Mouse (Mus musculus): ENCODE data around the gene Snx17. TPM values are rescaled to one million over a fixed set of nuclear protein-coding genes. Genes with fewer than 3 reads are reported as not detected.
A peak's percentile ranks its signal among the peaks of the same experiment; 100 is the strongest.
"Not testable (repeated sequence)": the region's sequence is repeated elsewhere in the genome, so short reads cannot be mapped to it uniquely, and the experiment has no call there.

Snx17 gene
- polyA plus RNA-seq, 1 experiment from 2014 or later, result 139 TPM

DNA sequence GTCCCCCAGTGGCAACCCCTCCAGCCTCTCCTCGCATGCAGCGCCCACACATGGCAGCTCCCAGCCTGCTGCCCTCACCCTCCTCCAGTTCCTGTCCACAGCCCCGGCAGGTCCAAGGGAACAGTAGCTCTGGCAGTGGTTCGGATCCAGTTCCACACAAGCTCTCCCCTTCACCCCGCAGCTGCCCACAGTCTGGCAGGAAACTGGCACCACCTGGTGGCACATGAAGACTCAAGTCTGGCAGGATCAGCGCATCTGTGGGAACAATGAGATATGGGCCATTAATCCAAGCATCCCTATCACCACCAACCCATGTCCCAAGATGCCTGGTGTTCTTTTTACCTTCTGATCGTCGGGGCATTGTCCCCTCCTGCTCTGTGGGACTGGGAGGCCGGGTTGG is 6.9 kb downstream of the Snx17 start:
- Histone ChIP-seq H3K4me3 (peak overlapping the region; percentile 84; the same call in 1 of the 2 replicates), H3K4me1 (peaks cover 27% of the 10 kb centered on the region), H3K36me3 (peaks cover 87% of the 10 kb centered on the region), H3K27me3 (ENCODE audit: low read depth, poor library complexity, severe bottlenecking) (no peaks in the 10 kb centered on the region), H3K9me3 (replicated peaks) (peaks cover 6% of the 10 kb centered on the region), H3K27ac (replicated peaks) (no peak overlapping the region)
- DNase-seq (ENCODE audit: low spot score), result no peak
- 90% methylated on average over 9 of the region's 9 CpGs for WGBS

DNA sequence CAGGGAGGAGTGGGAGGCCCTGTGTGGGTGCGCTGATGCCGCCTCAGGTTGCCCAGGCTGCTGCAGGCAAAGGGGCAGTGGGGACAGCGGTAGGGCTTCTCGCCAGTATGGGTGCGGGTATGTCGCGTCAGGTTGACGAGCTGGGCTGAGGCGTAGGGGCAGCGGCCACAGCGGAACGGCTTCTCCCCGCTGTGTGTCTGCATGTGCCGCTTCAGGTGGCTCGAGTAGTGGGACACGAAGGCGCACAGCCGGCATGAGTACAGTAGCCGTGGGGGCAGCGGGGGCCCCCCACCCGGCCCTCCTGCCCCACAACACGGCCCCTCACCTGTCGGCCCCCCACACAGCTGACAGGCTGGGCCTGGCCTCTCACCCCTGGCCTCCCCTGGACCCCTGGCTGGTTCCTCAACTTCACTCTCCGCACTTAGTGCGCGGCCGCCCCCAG is 7.3 kb downstream of the Snx17 start:
- DNase-seq (ENCODE audit: low spot score), result no peak
- peak overlapping the region; percentile 84 for H3K4me3 ChIP-seq
- peaks cover 87% of the 10 kb centered on the region for H3K36me3 ChIP-seq

DNA sequence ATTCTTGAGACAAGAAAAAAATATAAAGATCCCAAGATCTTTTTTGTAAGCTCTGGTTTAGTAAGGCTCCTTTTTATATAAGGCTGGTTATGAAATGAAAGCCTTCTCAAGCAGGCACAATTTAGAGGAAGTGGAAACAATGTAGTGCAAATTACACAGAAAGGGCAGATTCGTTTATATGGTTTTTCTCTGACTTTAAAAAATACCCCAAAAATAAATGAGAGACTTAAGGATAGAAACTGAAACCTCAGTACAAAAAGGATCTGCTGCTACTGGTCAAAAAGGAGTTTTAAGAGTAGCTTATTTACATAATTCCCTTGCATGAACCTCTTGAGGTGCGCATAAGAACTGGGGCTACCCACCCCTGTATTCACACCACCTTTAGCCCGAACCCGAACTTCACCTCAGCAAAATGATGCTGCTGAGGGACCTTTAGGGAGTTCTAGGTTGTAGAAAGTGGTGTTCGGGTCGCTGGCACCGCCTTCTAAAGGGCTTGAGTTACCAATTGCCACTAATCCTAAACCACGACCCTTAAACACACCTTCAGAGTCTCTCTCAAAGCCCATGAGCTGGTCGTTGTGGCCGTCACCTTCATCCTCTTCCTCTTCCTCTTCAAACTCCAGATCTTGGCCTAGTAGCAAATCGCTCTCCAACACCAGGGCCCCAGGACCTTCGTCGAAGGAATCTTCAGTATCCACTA is 8.2 kb downstream of the Snx17 start:
- Histone ChIP-seq H3K36me3 (peaks cover 87% of the 10 kb centered on the region), H3K9me3 (replicated peaks) (peaks cover 6% of the 10 kb centered on the region), H3K4me1 (peaks cover 27% of the 10 kb centered on the region), H3K4me3 (peak overlapping the region; percentile 84), H3K27ac (replicated peaks) (peak overlapping the region; percentile 96), H3K27me3 (ENCODE audit: low read depth, poor library complexity, severe bottlenecking) (no peaks in the 10 kb centered on the region)
- WGBS, result 24% methylated on average over 13 of the region's 13 CpGs
- no peak for DNase-seq (ENCODE audit: low spot score)

More for the DNA sequence above, 7.3 kb downstream of the Snx17 start:
- H3K4me1 ChIP-seq, result peaks cover 27% of the 10 kb centered on the region
- 90% methylated on average over 27 of the region's 27 CpGs for WGBS
- H3K27me3 ChIP-seq (ENCODE audit: low read depth, poor library complexity, severe bottlenecking), result no peaks in the 10 kb centered on the region
- peaks cover 6% of the 10 kb centered on the region for H3K9me3 ChIP-seq (replicated peaks)
- H3K27ac ChIP-seq (replicated peaks), result no peak overlapping the region

DNA sequence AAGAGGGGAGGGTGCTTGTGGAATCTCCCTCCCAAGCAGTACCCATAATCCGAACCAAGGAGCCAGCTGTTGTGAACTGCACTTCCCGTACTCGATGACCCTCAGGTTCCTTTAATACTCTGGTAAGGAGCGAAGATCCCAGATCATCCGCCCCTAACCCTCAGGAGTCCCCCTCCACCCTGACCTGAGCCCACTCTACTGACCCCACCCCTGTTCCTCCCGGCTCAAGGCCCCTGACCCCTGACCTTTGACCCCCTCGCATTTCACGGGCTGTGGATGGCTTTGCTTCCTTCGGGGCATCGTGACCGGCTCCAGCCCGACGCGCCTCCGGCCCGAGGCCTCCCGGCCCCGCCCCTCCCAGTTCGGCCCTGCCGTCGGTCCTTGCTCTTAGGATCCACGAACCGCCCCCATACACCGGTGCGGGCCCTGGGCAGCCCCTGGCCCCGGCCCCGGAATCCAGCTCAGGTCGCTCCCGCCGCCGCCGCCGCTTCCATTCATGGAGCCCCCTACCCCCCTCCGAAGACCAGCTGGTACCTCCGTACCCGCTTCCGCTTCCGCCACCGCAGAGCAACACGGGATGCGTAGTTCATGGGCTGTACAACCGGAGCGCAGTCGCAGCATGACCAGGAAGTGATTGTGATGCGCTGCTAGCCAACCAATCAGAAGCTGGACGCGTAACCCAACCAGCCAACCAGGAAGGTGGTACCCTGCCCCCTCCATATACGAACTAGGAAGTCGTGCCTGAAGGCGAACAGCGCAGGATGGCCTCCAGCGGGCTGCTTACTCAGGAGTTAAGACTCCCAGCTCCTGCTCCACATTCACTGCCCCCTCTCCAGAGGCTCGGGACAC is 8.9 kb downstream of the Snx17 start, which contains the start of gene Zfp513:
Zfp513 (minus strand) TSS at position 562 of the 849 bp plus-strand sequence.
- WGBS, result under 1% methylated on average over 53 of the region's 53 CpGs
- peak; percentile 97 for DNase-seq (ENCODE audit: low spot score)
- no peaks in the 10 kb centered on the region for H3K27me3 ChIP-seq (ENCODE audit: low read depth, poor library complexity, severe bottlenecking)
- H3K9me3 ChIP-seq (replicated peaks), result peaks cover 6% of the 10 kb centered on the region
- H3K36me3 ChIP-seq, result peaks cover 86% of the 10 kb centered on the region
- peak within 1 kb of the TSS; percentile 84 for H3K4me3 ChIP-seq
- peak within 1 kb of the TSS; percentile 96 for H3K27ac ChIP-seq (replicated peaks)
- peaks cover 27% of the 10 kb centered on the region for H3K4me1 ChIP-seq

DNA sequence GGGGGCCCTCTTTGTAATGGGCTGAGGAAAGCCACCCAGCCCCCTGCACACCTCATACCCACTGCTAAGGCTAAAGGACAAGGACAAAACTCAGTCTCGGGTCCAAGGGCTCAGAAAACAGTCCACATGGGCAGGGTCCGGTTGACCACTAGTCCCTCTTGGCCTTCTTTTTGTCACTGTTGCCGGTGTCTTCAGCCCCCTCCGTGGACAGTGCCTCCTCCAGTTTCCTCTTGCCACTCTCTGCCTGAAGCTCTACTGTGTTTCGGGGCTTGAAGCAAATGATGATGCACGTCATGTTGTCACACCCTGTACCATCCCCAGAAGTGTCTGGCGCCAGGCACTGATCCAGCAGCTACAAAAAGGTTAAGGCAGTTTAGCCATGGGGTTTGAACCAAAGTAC is 9.9 kb downstream of the Snx17 start:
- Histone ChIP-seq H3K4me1 (peaks cover 27% of the 10 kb centered on the region), H3K27me3 (ENCODE audit: low read depth, poor library complexity, severe bottlenecking) (no peaks in the 10 kb centered on the region), H3K27ac (replicated peaks) (peak overlapping the region; percentile 96), H3K4me3 (peak overlapping the region; percentile 84), H3K36me3 (peaks cover 86% of the 10 kb centered on the region), H3K9me3 (replicated peaks) (peaks cover 6% of the 10 kb centered on the region)
- 87% methylated on average over 7 of the region's 7 CpGs for WGBS
- DNase-seq (ENCODE audit: low spot score), result no peak

- DNase-seq (ENCODE audit: low spot score), result no peak
- Histone ChIP-seq H3K4me3 (no peak overlapping the region), H3K36me3 (peaks cover 86% of the 10 kb centered on the region), H3K4me1 (peaks cover 27% of the 10 kb centered on the region), H3K27me3 (ENCODE audit: low read depth, poor library complexity, severe bottlenecking) (no peaks in the 10 kb centered on the region), H3K9me3 (replicated peaks) (peaks cover 6% of the 10 kb centered on the region), H3K27ac (replicated peaks) (no peak overlapping the region)
- WGBS, result 93% methylated on average over 2 of the region's 2 CpGs
Measured at GRCm38 (mm10) chr5:31203866-31204265, 10.8 kb downstream of the Snx17 start.

DNA sequence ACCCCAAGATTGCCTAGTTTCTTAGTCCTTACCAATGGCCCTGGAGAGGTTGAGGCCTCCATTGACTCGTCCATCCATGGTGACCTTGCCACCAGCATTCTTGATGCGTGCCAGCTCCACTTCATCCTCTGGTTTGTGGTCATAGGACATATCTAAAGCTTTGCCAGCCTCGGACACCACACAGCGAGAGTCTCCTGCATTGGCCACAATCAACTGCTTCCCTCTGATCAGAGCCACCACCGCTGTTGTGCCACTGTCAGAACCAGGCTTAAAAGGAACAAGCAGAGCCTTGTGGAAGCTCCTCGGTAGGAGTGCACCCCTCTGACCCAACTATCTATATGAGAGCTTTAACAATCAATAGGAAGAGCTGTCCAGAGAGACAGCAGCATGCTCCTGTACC is 11.4 kb downstream of the Snx17 start:
- Histone ChIP-seq H3K9me3 (replicated peaks) (peaks cover 6% of the 10 kb centered on the region), H3K4me3 (no peak overlapping the region), H3K36me3 (peaks cover 81% of the 10 kb centered on the region), H3K27me3 (ENCODE audit: low read depth, poor library complexity, severe bottlenecking) (no peaks in the 10 kb centered on the region), H3K4me1 (peaks cover 27% of the 10 kb centered on the region), H3K27ac (replicated peaks) (no peak overlapping the region)
- WGBS, result 91% methylated on average over 6 of the region's 6 CpGs
- no peak for DNase-seq (ENCODE audit: low spot score)

DNA sequence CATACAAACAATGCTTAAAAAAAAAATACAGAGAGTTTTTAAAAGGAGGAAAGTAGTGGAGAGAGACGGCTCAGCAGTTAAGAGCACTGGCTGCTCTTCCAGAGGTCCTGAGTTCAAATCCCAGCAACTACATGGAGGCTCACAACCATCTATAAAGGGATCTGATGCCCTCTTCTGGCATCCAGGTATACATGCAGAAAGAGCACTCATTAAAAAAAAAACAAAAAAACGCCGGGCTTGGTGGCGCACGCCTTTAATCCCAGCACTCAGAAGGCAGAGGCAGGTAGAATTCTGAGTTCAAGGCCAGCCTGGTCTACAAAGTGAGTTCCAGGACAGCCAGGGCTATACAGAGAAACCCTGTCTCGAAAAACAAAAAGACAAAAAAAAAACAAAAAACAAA is 23.5 kb downstream of the Snx17 start:
- WGBS, result 89% methylated on average over 6 of the region's 6 CpGs
- H3K27me3 ChIP-seq (ENCODE audit: low read depth, poor library complexity, severe bottlenecking); H3K9me3 ChIP-seq (replicated peaks); H3K27ac ChIP-seq (replicated peaks); H3K4me3 ChIP-seq; DNase-seq (ENCODE audit: low spot score): not testable (repeated sequence)
- Histone ChIP-seq H3K4me1 (peaks cover 21% of the 10 kb centered on the region), H3K36me3 (peaks cover 16% of the 10 kb centered on the region)

GRCm38 (mm10) chr5:31218294-31218693 is 25.3 kb downstream of the Snx17 start:
- 77% methylated on average over 7 of the region's 7 CpGs for WGBS
- no peak for DNase-seq (ENCODE audit: low spot score)
- Histone ChIP-seq H3K27ac (replicated peaks) (no peak overlapping the region), H3K4me1 (peaks cover 24% of the 10 kb centered on the region), H3K27me3 (ENCODE audit: low read depth, poor library complexity, severe bottlenecking) (no peaks in the 10 kb centered on the region), H3K9me3 (replicated peaks) (no peaks in the 10 kb centered on the region), H3K4me3 (peak overlapping the region; percentile 20; the same call in 1 of the 2 replicates), H3K36me3 (peaks cover 16% of the 10 kb centered on the region)

DNA sequence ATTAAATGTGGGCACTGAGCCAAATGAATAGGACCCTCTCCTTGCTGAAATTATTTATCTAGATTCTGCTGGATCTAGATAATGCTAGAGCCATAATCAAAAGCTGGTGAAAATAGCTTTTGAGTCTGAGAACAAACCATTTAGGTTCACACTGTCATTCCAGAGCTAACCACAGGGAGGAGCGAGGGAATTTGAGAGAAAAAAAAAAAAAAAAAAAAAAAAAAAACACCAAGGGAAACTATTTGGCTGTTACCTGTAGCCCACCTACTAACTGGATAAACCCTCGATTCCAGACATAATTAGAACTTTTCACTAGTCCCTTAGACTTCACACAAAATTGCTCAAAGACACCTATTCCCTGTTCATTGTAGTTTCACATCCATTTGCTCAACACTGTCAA is 26.0 kb downstream of the Snx17 start:
- Histone ChIP-seq H3K27ac (replicated peaks) (no peak overlapping the region), H3K4me3 (peak overlapping the region; percentile 96), H3K9me3 (replicated peaks) (no peaks in the 10 kb centered on the region), H3K4me1 (peaks cover 24% of the 10 kb centered on the region), H3K27me3 (ENCODE audit: low read depth, poor library complexity, severe bottlenecking) (no peaks in the 10 kb centered on the region), H3K36me3 (peaks cover 16% of the 10 kb centered on the region)
- WGBS, result 6% methylated on average over 2 of the region's 2 CpGs
- no peak for DNase-seq (ENCODE audit: low spot score)

DNA sequence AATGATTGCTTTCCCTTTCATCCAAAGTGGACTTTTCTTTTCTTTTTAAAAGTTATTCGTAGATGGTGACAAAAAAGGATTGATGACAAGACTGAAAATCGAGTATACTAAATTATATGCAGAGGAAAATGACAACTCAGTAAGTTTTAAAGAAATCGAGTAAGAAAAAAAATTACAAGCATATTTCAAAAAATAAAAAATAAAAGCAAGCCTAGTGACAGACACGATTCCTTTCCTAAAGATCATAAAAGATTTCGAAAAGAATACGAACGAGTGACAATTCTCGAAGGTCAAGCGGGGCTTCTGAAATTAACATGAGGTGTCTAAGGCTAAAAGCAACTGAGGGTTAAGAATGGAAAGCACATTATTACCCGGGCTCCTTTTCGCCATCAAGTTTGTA is 26.4 kb downstream of the Snx17 start:
- Histone ChIP-seq H3K36me3 (peaks cover 16% of the 10 kb centered on the region), H3K4me1 (peaks cover 24% of the 10 kb centered on the region), H3K27ac (replicated peaks) (peak overlapping the region; percentile 95), H3K27me3 (ENCODE audit: low read depth, poor library complexity, severe bottlenecking) (no peaks in the 10 kb centered on the region), H3K9me3 (replicated peaks) (no peaks in the 10 kb centered on the region), H3K4me3 (peak overlapping the region; percentile 96)
- 3% methylated on average over 11 of the region's 11 CpGs for WGBS
- DNase-seq (ENCODE audit: low spot score), result no peak

- Histone ChIP-seq H3K27me3 (ENCODE audit: low read depth, poor library complexity, severe bottlenecking) (no peaks in the 10 kb centered on the region), H3K36me3 (peaks cover 16% of the 10 kb centered on the region), H3K27ac (replicated peaks) (peak overlapping the region; percentile 95), H3K4me1 (peaks cover 24% of the 10 kb centered on the region), H3K4me3 (peak overlapping the region; percentile 96), H3K9me3 (replicated peaks) (no peaks in the 10 kb centered on the region)
- WGBS, result under 1% methylated on average over 40 of the region's 40 CpGs
- DNase-seq (ENCODE audit: low spot score), result no peak
Measured at GRCm38 (mm10) chr5:31219911-31220447, 27.0 kb downstream of the Snx17 start.

All from midbrain, embryonic 10.5 days (tissue).